Mouse (Mus musculus): Measurements from ENCODE around the gene Sntg2. TPM values are rescaled to one million over a fixed set of nuclear protein-coding genes. Genes with fewer than 3 reads are reported as not detected.

Sntg2 gene
- total and polyA plus RNA-seq, 3 experiments: 0.29 to 0.55 (median 0.48) TPM

- Histone ChIP-seq H3K9ac (ENCODE audit: low read depth, low read length) (no peak overlapping the region), H3K27ac (no peak overlapping the region), H3K4me1 (ENCODE audit: control insufficient read depth, insufficient read depth, low read length) (no peaks in the 10 kb centered on the region), H3K27me3 (ENCODE audit: control insufficient read depth, insufficient read depth, low read length) (no peaks in the 10 kb centered on the region), H3K79me2 (replicated peaks; ENCODE audit: control insufficient read depth, insufficient read depth, low read length) (no peaks in the 10 kb centered on the region), H3K4me3 (no peak overlapping the region), H3K36me3 (ENCODE audit: control insufficient read depth, insufficient read depth, low read length) (no peaks in the 10 kb centered on the region)
- TF ChIP-seq EP300 (IDR thresholded peaks at IDR 0.05; ENCODE audit: insufficient read depth, low read depth, low read length) (no peak), POLR2A (IDR thresholded peaks at IDR 0.05; ENCODE audit: insufficient read depth, low read depth, low read length) (no peak), CTCF (IDR thresholded peaks at IDR 0.05) (no peak)
- DNase-seq: no peak
- intact Hi-C loops (cut with DNase I): loop anchor here (10.0 kb wide), 1 partner anchor 146 kb away; no protein-coding TSS in a partner anchor
- 88% methylated on average over 7 of the region's 7 CpGs for WGBS
Observed at GRCm38 (mm10) chr12:30200621-30201020, 172.6 kb downstream of the Sntg2 start.

DNA sequence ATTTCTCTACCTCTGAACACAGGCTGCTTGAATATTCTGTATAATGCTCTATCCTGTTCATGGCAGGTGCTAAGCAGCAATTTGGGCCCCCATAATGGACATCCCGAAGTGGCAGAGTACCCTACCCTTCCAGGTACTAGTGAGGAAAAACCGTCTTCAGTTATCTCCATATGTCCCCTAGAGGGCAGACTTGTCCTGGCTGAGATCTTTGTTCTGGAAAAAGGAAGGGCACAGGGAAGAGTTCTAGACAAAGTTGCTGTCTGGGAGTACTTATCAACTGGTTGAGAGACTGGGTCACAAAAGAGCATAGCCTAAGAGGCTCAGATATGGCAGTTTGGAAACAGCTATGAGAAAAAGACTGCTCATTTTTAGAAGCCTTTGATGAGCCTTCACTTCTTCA lies 173.4 kb downstream of the Sntg2 start:
- no peak overlapping the region for H3K9ac ChIP-seq (ENCODE audit: low read depth, low read length)
- no peaks in the 10 kb centered on the region for H3K4me1 ChIP-seq (ENCODE audit: control insufficient read depth, insufficient read depth, low read length)
- 23% methylated on average over 2 of the region's 2 CpGs for WGBS
- DNase-seq: no peak
- intact Hi-C loops (cut with DNase I): loop anchor here (1.0 to 10.0 kb wide), 3 partner anchors 145 to 378 kb away; no protein-coding TSS in a partner anchor
- no peaks in the 10 kb centered on the region for H3K27me3 ChIP-seq (ENCODE audit: control insufficient read depth, insufficient read depth, low read length)
- no peak overlapping the region for H3K27ac ChIP-seq
- no peak overlapping the region for H3K4me3 ChIP-seq
- no peaks in the 10 kb centered on the region for H3K79me2 ChIP-seq (replicated peaks; ENCODE audit: control insufficient read depth, insufficient read depth, low read length)
- TF ChIP-seq CTCF (IDR thresholded peaks at IDR 0.05) (peak; percentile 76), POLR2A (IDR thresholded peaks at IDR 0.05; ENCODE audit: insufficient read depth, low read depth, low read length) (no peak)
- H3K36me3 ChIP-seq (ENCODE audit: control insufficient read depth, insufficient read depth, low read length): no peaks in the 10 kb centered on the region

GRCm38 (mm10) chr12:30198250-30198649 lies 174.9 kb downstream of the Sntg2 start:
- H3K4me3 ChIP-seq: no peak overlapping the region
- WGBS: 77% methylated on average over 1 of the region's 1 CpGs
- no peaks in the 10 kb centered on the region for H3K36me3 ChIP-seq (ENCODE audit: control insufficient read depth, insufficient read depth, low read length)
- no peak overlapping the region for H3K9ac ChIP-seq (ENCODE audit: low read depth, low read length)
- no peaks in the 10 kb centered on the region for H3K27me3 ChIP-seq (ENCODE audit: control insufficient read depth, insufficient read depth, low read length)
- H3K27ac ChIP-seq: no peak overlapping the region
- intact Hi-C loops (cut with DNase I): loop anchor here (5.0 kb wide), 1 partner anchor 379 kb away; no protein-coding TSS in a partner anchor
- no peak for TF ChIP-seq POLR2A (IDR thresholded peaks at IDR 0.05; ENCODE audit: insufficient read depth, low read depth, low read length)
- TF ChIP-seq CTCF (IDR thresholded peaks at IDR 0.05): no peak
- TF ChIP-seq EP300 (IDR thresholded peaks at IDR 0.05; ENCODE audit: insufficient read depth, low read depth, low read length): no peak
- H3K4me1 ChIP-seq (ENCODE audit: control insufficient read depth, insufficient read depth, low read length): no peaks in the 10 kb centered on the region; the same call in 1 of the 2 replicates
- no peak for DNase-seq
- H3K79me2 ChIP-seq (replicated peaks; ENCODE audit: control insufficient read depth, insufficient read depth, low read length): no peaks in the 10 kb centered on the region

DNA sequence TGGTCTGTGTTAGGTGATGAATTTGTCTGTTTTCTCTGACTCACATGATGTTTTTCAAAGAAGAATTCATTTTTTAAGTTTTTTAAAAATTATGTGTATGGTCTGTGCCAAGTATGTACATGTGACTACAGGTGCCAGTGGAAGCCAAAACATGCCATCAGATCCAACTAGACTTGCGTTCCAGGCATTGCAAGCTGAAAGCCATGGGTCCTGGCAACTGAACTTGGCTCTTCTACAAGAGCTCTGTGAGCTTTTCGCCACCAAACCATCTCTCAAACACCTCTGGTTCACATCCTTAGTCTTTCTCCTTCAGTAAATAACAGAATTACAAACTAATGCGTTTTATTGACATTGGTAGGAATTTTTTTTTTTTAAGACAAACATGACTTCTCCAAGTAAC lies 191.5 kb downstream of the Sntg2 start:
- Histone ChIP-seq H3K9ac (ENCODE audit: low read depth, low read length) (no peak overlapping the region), H3K27me3 (ENCODE audit: control insufficient read depth, insufficient read depth, low read length) (no peaks in the 10 kb centered on the region), H3K4me3 (no peak overlapping the region), H3K36me3 (ENCODE audit: control insufficient read depth, insufficient read depth, low read length) (no peaks in the 10 kb centered on the region), H3K79me2 (replicated peaks; ENCODE audit: control insufficient read depth, insufficient read depth, low read length) (no peaks in the 10 kb centered on the region), H3K27ac (no peak overlapping the region), H3K4me1 (ENCODE audit: control insufficient read depth, insufficient read depth, low read length) (no peaks in the 10 kb centered on the region)
- WGBS: 67% methylated on average over 3 of the region's 3 CpGs
- TF ChIP-seq EP300 (IDR thresholded peaks at IDR 0.05; ENCODE audit: insufficient read depth, low read depth, low read length): no peak
- no peak for TF ChIP-seq POLR2A (IDR thresholded peaks at IDR 0.05; ENCODE audit: insufficient read depth, low read depth, low read length)
- TF ChIP-seq CTCF (IDR thresholded peaks at IDR 0.05): no peak
- DNase-seq: no peak
- intact Hi-C loops (cut with DNase I): no loop called here

- no peak overlapping the region for H3K4me3 ChIP-seq
- no peaks in the 10 kb centered on the region for H3K27me3 ChIP-seq (ENCODE audit: control insufficient read depth, insufficient read depth, low read length)
- 70% methylated on average over 1 of the region's 1 CpGs for WGBS
- H3K4me1 ChIP-seq (ENCODE audit: control insufficient read depth, insufficient read depth, low read length): no peaks in the 10 kb centered on the region
- TF ChIP-seq CTCF (IDR thresholded peaks at IDR 0.05) (no peak), EP300 (IDR thresholded peaks at IDR 0.05; ENCODE audit: insufficient read depth, low read depth, low read length) (no peak), POLR2A (IDR thresholded peaks at IDR 0.05; ENCODE audit: insufficient read depth, low read depth, low read length) (no peak)
- no peaks in the 10 kb centered on the region for H3K79me2 ChIP-seq (replicated peaks; ENCODE audit: control insufficient read depth, insufficient read depth, low read length)
- no peaks in the 10 kb centered on the region for H3K36me3 ChIP-seq (ENCODE audit: control insufficient read depth, insufficient read depth, low read length)
- intact Hi-C loops (cut with DNase I): no loop called here
- H3K27ac ChIP-seq: no peak overlapping the region
- no peak overlapping the region for H3K9ac ChIP-seq (ENCODE audit: low read depth, low read length)
- DNase-seq: no peak
Observed at GRCm38 (mm10) chr12:30179623-30180022, 193.6 kb downstream of the Sntg2 start.

DNA sequence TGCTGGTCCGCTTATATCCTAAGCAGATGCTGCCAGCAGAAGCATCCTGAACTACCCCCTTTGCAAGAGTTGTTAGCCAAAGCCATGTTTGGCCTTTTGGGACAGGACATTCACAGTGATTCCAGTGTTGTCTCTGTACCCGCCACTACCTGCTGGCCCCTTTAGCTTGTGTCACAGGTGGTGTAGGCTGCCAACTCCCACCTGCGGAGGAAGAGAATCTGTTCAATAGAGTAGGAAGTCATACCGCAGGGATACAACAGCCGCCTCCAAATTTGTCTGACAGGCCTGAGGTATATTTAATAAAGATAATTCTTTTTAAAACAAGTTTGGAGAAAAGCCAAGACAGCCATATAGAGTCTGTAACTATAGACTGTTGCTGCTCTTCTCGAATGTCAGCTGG lies 195.2 kb downstream of the Sntg2 start:
- no peak overlapping the region for H3K27ac ChIP-seq
- WGBS: 78% methylated on average over 6 of the region's 6 CpGs
- TF ChIP-seq POLR2A (IDR thresholded peaks at IDR 0.05; ENCODE audit: insufficient read depth, low read depth, low read length) (no peak), CTCF (IDR thresholded peaks at IDR 0.05) (no peak), EP300 (IDR thresholded peaks at IDR 0.05; ENCODE audit: insufficient read depth, low read depth, low read length) (no peak)
- no peaks in the 10 kb centered on the region for H3K36me3 ChIP-seq (ENCODE audit: control insufficient read depth, insufficient read depth, low read length)
- no peaks in the 10 kb centered on the region for H3K27me3 ChIP-seq (ENCODE audit: control insufficient read depth, insufficient read depth, low read length)
- H3K79me2 ChIP-seq (replicated peaks; ENCODE audit: control insufficient read depth, insufficient read depth, low read length): no peaks in the 10 kb centered on the region
- H3K9ac ChIP-seq (ENCODE audit: low read depth, low read length): no peak overlapping the region
- intact Hi-C loops (cut with DNase I): no loop called here
- H3K4me3 ChIP-seq: no peak overlapping the region
- no peak for DNase-seq
- no peaks in the 10 kb centered on the region for H3K4me1 ChIP-seq (ENCODE audit: control insufficient read depth, insufficient read depth, low read length)

Data from heart, adult 2 months (tissue).